ENCODE assay signal across 8 mouse cellular contexts in genomic region chrX:151046777-151047430, GRCm38 (mm10). TPM values are rescaled to one million over a fixed set of nuclear protein-coding genes. Genes with fewer than 3 reads are reported as not detected.
A peak's percentile ranks its signal among the peaks of the same experiment; 100 is the strongest.
DNase-seq lines count a peak whose midpoint lies in the region; ATAC-seq and TF ChIP-seq lines count a peak whose summit lies in the region.

No protein-coding gene starts in this region.

- no peak for TF ChIP-seq CTCF in intestine, postnatal 0 days (IDR thresholded peaks at IDR 0.05; ENCODE audit: low read depth)

- no peaks in the 10 kb centered on the region for H3K27me3 ChIP-seq in intestine, postnatal 0 days (replicated peaks; ENCODE audit: control insufficient read depth, insufficient read depth, low read length)
- peaks cover 50% of the 10 kb centered on the region; the same call in 1 of the 2 replicates for H3K27me3 ChIP-seq in midbrain, embryonic 10.5 days (ENCODE audit: low read depth, poor library complexity, severe bottlenecking)

- no peaks in the 10 kb centered on the region for H3K36me3 ChIP-seq in intestine, postnatal 0 days (ENCODE audit: control insufficient read depth, insufficient read depth)
- 0 out of 2 replicates have a peak, but pooled peaks cover 3% of the 10 kb centered on the region for H3K36me3 ChIP-seq in midbrain, embryonic 10.5 days

- intact Hi-C loops in left cerebral cortex, postnatal 36 days (cut with DNase I): no loop called here

- H3K4me2 ChIP-seq in intestine, postnatal 0 days (replicated peaks; ENCODE audit: low read depth): peak overlapping the region; percentile 77

- peak overlapping the region; percentile 61 for H3K4me3 ChIP-seq in intestine, postnatal 0 days (ENCODE audit: low read depth, low read length)
- H3K4me3 ChIP-seq in midbrain, embryonic 10.5 days: peak overlapping the region; percentile 76

- ATAC-seq in granulocyte monocyte progenitor cell, adult 5-6 weeks (replicated peaks; ENCODE audit: poor library complexity, severe bottlenecking): peak; percentile 85
- ATAC-seq in intestine, postnatal 0 days: peak; percentile 72

- H3K4me1 ChIP-seq in intestine, postnatal 0 days (replicated peaks; ENCODE audit: control insufficient read depth, insufficient read depth, low read length): no peaks in the 10 kb centered on the region
- peaks cover 26% of the 10 kb centered on the region for H3K4me1 ChIP-seq in midbrain, embryonic 10.5 days

- no peaks in the 10 kb centered on the region for H3K9me3 ChIP-seq in intestine, postnatal 0 days (ENCODE audit: control insufficient read depth)
- H3K9me3 ChIP-seq in midbrain, embryonic 10.5 days (replicated peaks): peaks cover 10% of the 10 kb centered on the region; the same call in 1 of the 2 replicates

- H3K27ac ChIP-seq in intestine, postnatal 0 days (ENCODE audit: low read depth, low read length): peak overlapping the region; percentile 57
- peak overlapping the region; percentile 93 for H3K27ac ChIP-seq in midbrain, embryonic 10.5 days (replicated peaks)

- DNase-seq in adrenal gland, adult 8-10 months: peak; percentile 80
- DNase-seq in embryo, embryonic 11.5 days (ENCODE audit: low read depth, low spot score): peak; percentile 67
- peak; percentile 73 to 77 for DNase-seq in left cerebral cortex, postnatal 36 days (ENCODE audit: low spot score in 2 of 2)
- DNase-seq in midbrain, embryonic 10.5 days (ENCODE audit: low spot score): peak; percentile 87
- peak; percentile 68 for DNase-seq in skeletal muscle tissue, adult 2 months (ENCODE audit: low read depth, low spot score)
- no peak for DNase-seq in T-cell, adult 2 months (ENCODE audit: low spot score)

- 17% methylated on average over 31 of the region's 62 CpGs for WGBS in intestine, postnatal 0 days
- 25% methylated on average over 55 of the region's 62 CpGs for WGBS in midbrain, embryonic 10.5 days

- peak overlapping the region; percentile 65 for H3K9ac ChIP-seq in intestine, postnatal 0 days (ENCODE audit: low read depth, low read length)

RNA-seq across cellular contexts. Expression of gene Fgd1, which starts 1.0 kb away (rescaled TPM):
- 10 to 100 TPM; 17.1 to 25.9 (median 24.3) TPM for total RNA-seq in adrenal gland, adult 8-10 months (2022)
- 2.2 and 3.6 TPM in 2 replicates for total RNA-seq in granulocyte monocyte progenitor cell, adult 5-6 weeks (2014; fragmentation: Nextera tagmentation)
- 0.67 and 3.0 TPM in 2 replicates for total RNA-seq in granulocyte monocyte progenitor cell, adult 5-6 weeks (2017)
- polyA plus RNA-seq in intestine, postnatal 0 days (2015; fragmentation: Nextera tagmentation; extraction: Ambion mirVana): 2.3 and 2.7 TPM in 2 replicates
- total RNA-seq in left cerebral cortex, postnatal 36 days (2021): 10 to 100 TPM; 17.8 to 18.4 TPM
- polyA plus RNA-seq in midbrain, embryonic 10.5 days (2016; fragmentation: Nextera tagmentation; extraction: Ambion mirVana): 8.4 and 8.5 TPM in 2 replicates

RNA-seq across cellular contexts. Expression of gene Gnl3l, which starts 29.8 kb away (rescaled TPM):
- 10 to 100 TPM; 79.3 to 90.8 (median 85.5) TPM for total RNA-seq in adrenal gland, adult 8-10 months (2022)
- total RNA-seq in granulocyte monocyte progenitor cell, adult 5-6 weeks (2014; fragmentation: Nextera tagmentation): 37.0 and 55.5 TPM in 2 replicates
- total RNA-seq in granulocyte monocyte progenitor cell, adult 5-6 weeks (2017): 46.9 and 47.9 TPM in 2 replicates
- 12.9 and 13.3 TPM in 2 replicates for polyA plus RNA-seq in intestine, postnatal 0 days (2015; fragmentation: Nextera tagmentation; extraction: Ambion mirVana)
- total RNA-seq in left cerebral cortex, postnatal 36 days (2021): 100 to 1,000 TPM; 201 TPM
- 39.9 and 46.3 TPM in 2 replicates for polyA plus RNA-seq in midbrain, embryonic 10.5 days (2016; fragmentation: Nextera tagmentation; extraction: Ambion mirVana)

RNA-seq across cellular contexts. Expression of gene Tsr2, which starts 49.4 kb away (rescaled TPM):
- 10 to 100 TPM; 50.4 to 58.4 (median 54.8) TPM for total RNA-seq in adrenal gland, adult 8-10 months (2022)
- 27.9 and 51.3 TPM in 2 replicates for total RNA-seq in granulocyte monocyte progenitor cell, adult 5-6 weeks (2014; fragmentation: Nextera tagmentation)
- total RNA-seq in granulocyte monocyte progenitor cell, adult 5-6 weeks (2017): 40.8 and 50.2 TPM in 2 replicates
- polyA plus RNA-seq in intestine, postnatal 0 days (2015; fragmentation: Nextera tagmentation; extraction: Ambion mirVana): 13.0 and 13.5 TPM in 2 replicates
- total RNA-seq in left cerebral cortex, postnatal 36 days (2021): 10 to 100 TPM; 72.6 to 75.3 TPM
- polyA plus RNA-seq in midbrain, embryonic 10.5 days (2016; fragmentation: Nextera tagmentation; extraction: Ambion mirVana): 50.5 and 60.9 TPM in 2 replicates
